Mouse (Mus musculus) megakaryocyte-erythroid progenitor cell, adult 5-6 weeks (primary cell): ENCODE data around the gene Ppp2r3a. TPM values are rescaled to one million over a fixed set of nuclear protein-coding genes. Genes with fewer than 3 reads are reported as not detected.

ENCODE experiments used
- ATAC-seq: replicated peaks from 2 replicates; pipeline ENCODE4 v1.8.0; 2016; ENCODE audit warnings: mild to moderate bottlenecking, inconsistent platforms; ENCODE audit not compliant: severe bottlenecking, poor library complexity, low FRiP score, low TSS enrichment
- total RNA-seq, 2 experiments: library from RNA; stranded (forward) in 1 of 2; stranded (reverse) in 1 of 2; fragments of 200-1000, 215-1000 nt in 1 of 2; fragments of >200 nt in 1 of 2; fragmentation: Nextera tagmentation in 1 of 2; gene quantifications; 2 replicates each; pipeline ENCODE4 v1.2.3; 2014 to 2017

Ppp2r3a gene
- total RNA-seq, 2 experiments from 2014 or later, result 5.4 to 11.3 TPM

GRCm38 (mm10) chr9:101181962-101182701 lies 69.5 kb downstream of the Ppp2r3a start:
- peak; percentile 92 for ATAC-seq

GRCm38 (mm10) chr9:101181291-101181690 lies 70.3 kb downstream of the Ppp2r3a start:
- no peak for ATAC-seq

- ATAC-seq, result no peak
Observed at GRCm38 (mm10) chr9:101180234-101180633, 71.4 kb downstream of the Ppp2r3a start.

- no peak for ATAC-seq
Observed at GRCm38 (mm10) chr9:101160627-101161026, 91.0 kb downstream of the Ppp2r3a start.

- no peak for ATAC-seq
Observed at GRCm38 (mm10) chr9:101160092-101160491, 91.5 kb downstream of the Ppp2r3a start.

GRCm38 (mm10) chr9:101159431-101159830 lies 92.2 kb downstream of the Ppp2r3a start:
- ATAC-seq, result peak; percentile 61; the same call in 1 of the 2 replicates

- no peak for ATAC-seq
Observed at GRCm38 (mm10) chr9:101152872-101153271, 98.7 kb downstream of the Ppp2r3a start.

- no peak for ATAC-seq
Observed at GRCm38 (mm10) chr9:101143635-101144034, 108.0 kb downstream of the Ppp2r3a start.

- ATAC-seq, result peak; percentile 94
Observed at GRCm38 (mm10) chr9:101114182-101114884, 137.3 kb downstream of the Ppp2r3a start.

GRCm38 (mm10) chr9:101113317-101113716 lies 138.3 kb downstream of the Ppp2r3a start:
- ATAC-seq, result no peak

GRCm38 (mm10) chr9:101110013-101110412 lies 141.6 kb downstream of the Ppp2r3a start:
- ATAC-seq, result no peak

- ATAC-seq, result no peak
Observed at GRCm38 (mm10) chr9:101107386-101107785, 144.2 kb downstream of the Ppp2r3a start.

GRCm38 (mm10) chr9:101105735-101106134 lies 145.9 kb downstream of the Ppp2r3a start:
- no peak for ATAC-seq

- no peak for ATAC-seq
Observed at GRCm38 (mm10) chr9:101104931-101105330, 146.7 kb downstream of the Ppp2r3a start.

GRCm38 (mm10) chr9:101102288-101102687 lies 149.3 kb downstream of the Ppp2r3a start:
- no peak for ATAC-seq

- ATAC-seq, result no peak
Observed at GRCm38 (mm10) chr9:101101547-101101946, 150.0 kb downstream of the Ppp2r3a start.

- ATAC-seq, result no peak
Observed at GRCm38 (mm10) chr9:101100163-101100562, 151.4 kb downstream of the Ppp2r3a start.

GRCm38 (mm10) chr9:101099445-101099844 lies 152.2 kb downstream of the Ppp2r3a start:
- ATAC-seq, result 0 out of 2 replicates have a peak, but pooled peaks have one; percentile 31

GRCm38 (mm10) chr9:101097542-101097941 lies 154.1 kb downstream of the Ppp2r3a start:
- peak; percentile 66 for ATAC-seq

GRCm38 (mm10) chr9:101096461-101096860 lies 155.1 kb downstream of the Ppp2r3a start:
- ATAC-seq, result no peak

GRCm38 (mm10) chr9:101095425-101095824 lies 156.2 kb downstream of the Ppp2r3a start:
- peak; percentile 57; the same call in 1 of the 2 replicates for ATAC-seq
